Mouse (Mus musculus) spleen, adult 18-20 months (tissue): ENCODE measurements around the gene Morn4.

Source experiments
- DNase-seq, 2 experiments: peaks; one replicate each; pipeline ENCODE4 v3.0.0; 2022; ENCODE audit warnings: mixed read lengths in 2 of 2

Morn4 gene

DNA sequence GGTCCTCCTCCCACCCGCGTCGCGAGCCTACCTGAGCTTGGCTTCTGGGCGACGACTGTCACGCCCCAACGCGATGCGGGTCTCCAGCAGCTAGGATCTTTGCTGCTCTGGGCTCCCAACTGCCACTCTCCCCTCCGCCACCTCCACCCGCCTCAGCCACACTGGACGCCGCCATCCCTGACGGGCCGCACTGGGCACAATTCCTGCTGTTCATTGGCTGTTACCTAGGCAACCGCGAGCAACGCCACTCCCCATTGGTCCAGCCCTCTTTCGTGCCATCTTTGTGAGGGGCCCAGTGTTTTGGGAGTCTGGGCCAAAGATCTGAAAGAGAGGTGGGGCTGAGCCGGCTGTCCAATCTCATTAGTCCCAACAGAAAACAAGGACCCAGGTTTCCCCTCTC is at the start of gene Morn4:
Gene Morn4, minus strand, starts transcription at position 192 of the 400 bp plus-strand sequence.
- DNase-seq = peak; percentile 20 to 33

DNA sequence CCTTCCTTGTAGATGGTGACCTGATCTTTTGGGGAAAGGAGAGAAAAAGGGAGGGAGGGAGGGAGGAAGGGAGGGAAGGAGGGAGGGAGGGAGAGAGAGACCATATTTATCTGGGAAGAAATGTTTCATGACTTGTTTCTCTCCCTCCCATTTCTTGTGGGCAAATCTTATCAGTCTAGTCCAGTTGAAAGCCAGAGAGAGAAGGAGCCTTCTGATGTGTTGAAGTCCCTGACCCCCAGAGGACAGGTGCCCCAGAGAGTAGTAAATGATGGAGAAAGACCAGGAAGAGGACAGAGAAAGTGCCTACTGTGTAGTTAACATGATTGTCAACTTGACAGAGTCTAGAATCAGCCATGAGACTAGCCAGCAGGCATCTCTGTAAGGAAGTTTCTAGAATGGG is 48.9 kb upstream of the Morn4 start:
- DNase-seq = no peak

- no peak for DNase-seq
Measured at GRCm38 (mm10) chr19:42131101-42131500, 44.9 kb upstream of the Morn4 start.

DNA sequence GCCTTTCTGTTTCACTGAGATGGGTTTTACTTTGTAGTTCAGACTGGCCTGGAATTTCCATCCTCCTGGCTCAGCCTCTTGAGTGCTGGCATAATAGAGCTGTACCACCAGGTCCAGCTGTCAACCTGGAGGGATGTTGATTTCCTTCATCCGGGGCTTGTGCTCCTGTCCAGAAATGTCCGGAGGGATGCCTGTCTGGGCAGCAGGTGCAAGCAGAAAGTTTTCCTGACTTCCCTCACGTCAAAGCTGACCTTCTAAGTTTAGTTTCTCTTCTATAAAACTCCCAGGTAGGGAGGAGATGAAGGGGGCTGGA is 44.1 kb upstream of the Morn4 start:
- no peak for DNase-seq

GRCm38 (mm10) chr19:42129509-42130293 is 43.5 kb upstream of the Morn4 start:
- no peak for DNase-seq

- DNase-seq = peak; percentile 88 to 93
Measured at GRCm38 (mm10) chr19:42128787-42129508, 42.8 kb upstream of the Morn4 start, which contains the start of gene Avpi1. Avpi1 (minus strand) TSS chr19:42129059.

DNA sequence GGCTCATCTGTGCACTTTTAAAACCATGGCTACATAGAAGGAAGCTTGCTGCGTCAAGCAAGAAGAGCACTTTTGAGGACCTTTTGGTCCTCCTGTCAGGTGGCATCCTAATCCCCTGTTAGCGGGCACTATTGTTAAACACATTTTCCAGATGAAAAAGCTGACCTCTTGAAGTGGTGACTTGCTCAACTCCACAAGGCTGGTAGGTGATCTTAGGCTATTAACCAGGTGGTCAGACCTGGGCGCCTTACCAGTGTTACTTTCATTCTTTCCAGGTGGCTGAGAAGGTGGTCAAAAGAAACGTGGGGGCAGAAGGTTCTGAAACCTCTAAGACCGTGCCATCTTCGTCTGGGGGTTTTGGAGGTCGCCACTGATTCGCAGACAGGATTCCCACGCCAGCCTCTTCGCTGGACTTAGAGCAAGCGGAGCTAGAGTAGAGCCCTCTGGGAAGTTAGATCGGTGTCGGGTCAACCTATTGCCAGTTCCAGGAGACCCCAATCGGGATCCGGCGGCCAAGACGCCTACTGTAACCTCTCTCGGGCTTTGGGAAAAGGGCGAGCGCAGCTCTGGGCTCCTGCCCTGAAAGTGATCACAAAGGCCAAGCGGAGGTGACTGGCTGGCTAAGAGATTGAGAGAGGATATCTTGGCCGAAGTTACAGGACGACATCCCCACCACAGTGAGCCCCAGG is 42.0 kb upstream of the Morn4 start:
- DNase-seq = no peak

DNA sequence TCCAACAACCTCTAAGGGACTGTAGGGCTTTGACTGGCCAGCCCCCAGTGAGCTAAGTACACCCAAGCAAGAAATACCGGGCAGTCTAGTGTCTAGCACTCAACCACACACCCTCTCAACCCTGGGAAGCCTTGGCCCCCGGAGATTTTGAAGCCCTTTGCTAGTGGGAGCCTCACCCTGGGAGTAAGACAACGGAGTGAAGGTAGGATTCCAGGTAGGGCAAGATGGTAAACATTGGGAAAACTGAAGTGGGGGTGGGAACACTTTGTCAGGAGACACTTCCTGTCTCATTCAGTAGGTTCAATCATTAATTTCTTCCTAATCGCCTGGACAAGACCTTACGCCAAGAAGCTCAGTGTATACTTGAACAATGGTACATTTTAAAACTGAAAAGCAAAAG is 40.9 kb upstream of the Morn4 start:
- no peak for DNase-seq

DNA sequence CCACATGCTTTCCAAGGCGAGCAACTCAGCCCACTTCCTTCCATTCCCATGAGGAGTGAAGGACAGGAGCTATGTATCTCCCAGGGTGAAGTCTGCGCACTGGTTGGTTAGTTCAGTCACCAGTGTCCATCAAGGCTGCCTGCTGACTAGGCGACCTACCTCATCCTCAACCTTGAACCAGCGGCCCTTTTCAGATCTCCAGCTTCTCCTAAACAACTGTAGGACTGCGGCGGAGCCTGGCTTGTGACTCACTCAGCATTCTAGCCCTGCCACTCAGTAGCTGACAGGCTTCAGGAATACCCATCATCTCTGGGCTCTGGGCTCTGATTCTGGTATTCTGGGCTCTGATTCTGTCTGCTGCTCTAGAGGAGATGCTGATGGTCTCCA is 40.1 kb upstream of the Morn4 start:
- DNase-seq = no peak

DNA sequence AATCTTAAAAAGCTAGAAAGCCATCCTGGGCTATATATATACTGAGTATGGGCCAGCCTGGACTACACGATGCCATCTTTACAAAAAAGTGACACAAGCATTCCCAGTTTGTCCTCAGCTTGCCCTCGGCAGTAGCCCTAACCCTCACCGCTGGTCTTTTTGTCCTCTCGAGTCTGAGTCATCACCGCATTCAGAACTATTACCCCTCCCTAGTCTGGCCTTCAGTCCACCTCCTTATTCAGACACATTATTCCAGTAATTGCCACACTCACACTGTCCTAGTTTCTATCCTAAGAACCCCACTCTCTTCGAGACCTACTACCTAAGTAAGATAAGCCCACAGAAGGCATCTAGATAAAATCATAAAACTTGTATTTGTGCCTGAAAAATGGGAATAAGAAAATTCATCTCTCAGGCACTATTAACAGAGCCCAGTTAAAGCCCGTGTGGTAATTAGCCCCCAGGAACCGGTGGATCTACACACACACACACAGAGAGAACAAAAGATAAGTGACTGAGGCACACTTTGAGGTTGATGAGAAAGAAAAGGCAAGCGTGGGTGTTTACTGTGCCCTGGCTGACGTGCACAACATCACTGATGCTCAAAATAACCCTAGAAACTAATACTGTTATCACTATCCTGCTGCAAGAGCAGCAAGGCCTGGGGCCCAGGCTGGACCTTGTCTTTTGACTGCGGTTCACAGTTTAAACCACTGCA is 39.5 kb upstream of the Morn4 start:
- no peak for DNase-seq

- no peak for DNase-seq
Measured at GRCm38 (mm10) chr19:42124684-42125083, 38.5 kb upstream of the Morn4 start.

- DNase-seq = no peak
Measured at GRCm38 (mm10) chr19:42120451-42120850, 34.3 kb upstream of the Morn4 start.

- DNase-seq = no peak
Measured at GRCm38 (mm10) chr19:42118596-42118995, 32.4 kb upstream of the Morn4 start.

- DNase-seq = no peak
Measured at GRCm38 (mm10) chr19:42118142-42118541, 32.0 kb upstream of the Morn4 start.

GRCm38 (mm10) chr19:42115783-42116335 is 29.7 kb upstream of the Morn4 start:
- no peak for DNase-seq

DNA sequence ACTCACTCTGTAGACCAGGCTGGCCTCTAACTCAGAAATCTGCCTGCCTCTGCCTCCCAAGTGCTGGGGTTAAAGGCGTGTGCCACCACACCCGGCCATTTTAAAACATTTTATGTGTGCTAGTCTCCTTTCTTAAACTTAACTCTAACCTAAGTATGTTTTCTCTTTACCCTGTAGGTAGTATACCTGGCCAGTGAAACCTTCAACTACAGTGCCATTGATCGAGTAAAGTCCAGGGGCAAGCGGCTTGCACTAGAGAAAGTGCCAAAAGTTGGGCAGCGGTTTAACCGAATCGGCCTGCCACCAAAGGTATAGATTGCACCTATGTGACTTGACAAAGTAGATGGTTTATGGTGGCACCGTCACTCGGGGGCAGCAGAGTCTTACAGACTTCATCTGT is 18.5 kb upstream of the Morn4 start:
- DNase-seq = no peak

GRCm38 (mm10) chr19:42099406-42099805 is 13.2 kb upstream of the Morn4 start:
- no peak for DNase-seq

DNA sequence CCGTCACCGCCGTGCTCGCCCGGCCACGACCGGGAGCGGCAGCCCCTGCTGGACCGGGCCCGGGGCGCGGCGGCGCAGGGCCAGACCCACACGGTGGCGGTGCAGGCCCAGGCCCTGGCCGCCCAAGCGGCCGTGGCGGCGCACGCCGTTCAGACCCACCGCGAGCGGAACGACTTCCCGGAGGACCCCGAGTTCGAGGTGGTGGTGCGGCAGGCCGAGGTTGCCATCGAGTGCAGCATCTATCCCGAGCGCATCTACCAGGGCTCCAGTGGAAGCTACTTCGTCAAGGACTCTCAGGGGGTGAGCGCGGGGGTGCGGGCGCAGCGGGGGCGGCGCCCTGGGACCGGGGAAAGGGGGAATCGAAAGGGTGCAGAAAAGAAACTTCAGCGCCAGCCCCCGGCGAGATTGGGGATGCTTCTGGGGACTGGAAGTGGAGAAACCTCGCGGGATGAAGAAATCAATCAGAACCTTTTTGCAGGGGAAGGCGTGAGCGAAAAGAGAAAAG is 4.5 kb upstream of the Morn4 start:
- no peak for DNase-seq

DNA sequence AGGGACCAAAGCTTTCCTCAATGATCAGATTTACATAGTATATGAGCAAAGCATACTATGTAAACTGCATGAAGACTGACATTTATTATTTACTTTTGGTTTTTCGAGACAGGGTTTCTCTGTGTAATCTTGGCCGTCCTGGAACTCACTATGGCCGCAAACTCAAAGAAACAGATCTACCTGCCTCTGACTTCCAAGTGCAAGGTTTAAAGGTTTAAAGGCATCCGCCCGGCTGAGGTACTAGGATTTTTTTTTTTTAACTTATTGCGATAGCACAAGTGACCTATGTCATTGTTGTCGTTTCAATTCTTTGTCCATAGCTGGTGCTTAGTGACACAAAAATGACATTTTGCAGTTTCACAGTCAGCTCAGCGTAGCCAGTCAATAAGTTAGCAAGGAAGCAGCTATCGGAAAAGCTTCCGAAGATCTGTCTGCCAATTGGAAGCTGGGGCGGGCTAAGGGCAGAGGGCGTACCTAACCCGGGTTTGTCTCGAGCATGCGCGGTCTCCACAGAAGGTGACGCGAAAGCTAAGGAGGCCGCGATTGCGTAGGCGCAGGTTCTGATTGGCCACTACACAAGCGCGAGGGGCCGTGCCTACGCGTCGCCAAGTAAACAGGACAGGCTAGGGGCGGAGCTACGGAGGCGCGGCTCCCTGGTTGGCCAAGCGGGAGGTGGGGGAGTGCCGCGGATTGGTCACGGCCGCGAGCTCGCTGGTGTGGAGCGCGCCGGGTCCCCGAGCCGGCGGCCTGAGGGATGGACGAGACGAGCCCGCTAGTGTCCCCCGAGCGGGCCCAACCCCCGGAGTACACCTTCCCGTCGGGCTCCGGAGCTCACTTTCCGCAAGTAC is 3.8 kb upstream of the Morn4 start, which contains the start of gene Pi4k2a:
Gene Pi4k2a, plus strand, starts transcription at position 723 of the 848 bp plus-strand sequence.
- peak; percentile 93 to 98 for DNase-seq

DNA sequence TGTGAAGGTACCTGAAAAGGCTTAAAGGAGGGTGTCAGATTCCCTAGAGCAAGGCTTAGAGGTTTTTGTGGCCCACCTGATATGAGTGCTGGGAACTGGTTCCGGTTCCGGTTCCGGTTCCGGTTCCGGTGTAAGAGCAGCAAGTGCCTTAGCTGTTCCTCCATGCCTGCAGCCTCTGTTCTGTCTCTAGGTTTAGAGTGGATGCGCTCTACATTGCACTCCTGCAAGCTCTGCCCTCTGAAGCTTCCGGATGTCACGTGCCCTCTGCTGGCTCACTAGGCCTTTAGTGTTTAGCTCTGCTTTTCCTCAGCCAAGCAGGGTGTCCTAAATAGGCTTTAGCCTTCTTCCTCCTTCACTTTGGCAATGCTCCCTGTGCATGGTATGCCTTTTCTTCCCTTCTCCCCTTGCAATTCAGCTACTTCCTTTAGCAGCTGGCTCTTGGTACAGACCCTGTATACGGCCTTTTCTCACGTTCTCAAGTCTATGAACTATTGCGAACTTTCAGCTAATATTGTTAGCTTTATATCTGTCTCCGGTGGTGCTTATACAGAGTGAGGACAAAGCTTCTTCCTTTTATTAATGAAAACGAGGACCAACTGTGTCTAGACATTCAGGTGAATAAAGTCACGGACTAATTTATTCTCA is 3.1 kb upstream of the Morn4 start:
- peak; percentile 53 to 54 for DNase-seq

GRCm38 (mm10) chr19:42085690-42086089 is 467 bp downstream of the Morn4 start:
- no peak for DNase-seq
